Mouse (Mus musculus) Muller cell, postnatal 12 days (primary cell): ENCODE data around the gene Calcrl.

ENCODE experiments used
- DNase-seq: peaks from one replicate; pipeline ENCODE4 v3.0.0-alpha.2; 2015; ENCODE audit errors: inconsistent ontology term

Calcrl gene

GRCm38 (mm10) chr2:84336331-84336730 lies 88.9 kb downstream of the Calcrl start:
- no peak for DNase-seq

- no peak for DNase-seq
Observed at GRCm38 (mm10) chr2:84316185-84316805, 108.9 kb downstream of the Calcrl start.

- DNase-seq = no peak
Observed at GRCm38 (mm10) chr2:84296517-84296916, 128.7 kb downstream of the Calcrl start.

- no peak for DNase-seq
Observed at GRCm38 (mm10) chr2:84295068-84295467, 130.1 kb downstream of the Calcrl start.

- DNase-seq = no peak
Observed at GRCm38 (mm10) chr2:84294611-84295010, 130.6 kb downstream of the Calcrl start.

GRCm38 (mm10) chr2:84292351-84293000 lies 132.7 kb downstream of the Calcrl start:
- no peak for DNase-seq

- DNase-seq = peak; percentile 95
Observed at GRCm38 (mm10) chr2:84288940-84289557, 136.2 kb downstream of the Calcrl start.
